Mouse (Mus musculus) liver, adult 2 months (tissue): ENCODE measurements around the gene Gm43064. TPM values are rescaled to one million over a fixed set of nuclear protein-coding genes. Genes with fewer than 3 reads are reported as not detected.

ENCODE experiments used
- DNase-seq: peaks from one replicate; pipeline ENCODE4 v3.0.0-alpha.2; 2011; ENCODE audit warnings: low read depth, low spot score; ENCODE audit errors: extremely low read depth
- H3K27ac ChIP-seq: fragments of 200-500 bp; replicated peaks from 2 replicates; pipeline ENCODE4 v1.5.1; 2012; ENCODE audit warnings: low read depth, mild to moderate bottlenecking, control low read depth, inconsistent platforms, low read length; ENCODE audit not compliant: insufficient read depth
- H3K27me3 ChIP-seq: fragments of 200-500 bp; 2 replicates; pipeline ENCODE4 v1.6.1; 2012; ENCODE audit warnings: mild to moderate bottlenecking, moderate library complexity, low read length, inconsistent platforms; ENCODE audit not compliant: control insufficient read depth, insufficient read depth
- H3K36me3 ChIP-seq: fragments of 200-500 bp; 2 replicates; pipeline ENCODE4 v1.6.1; 2012; ENCODE audit warnings: low read length, inconsistent platforms; ENCODE audit not compliant: control insufficient read depth, insufficient read depth
- H3K4me1 ChIP-seq: fragments of 200-500 bp; 2 replicates; pipeline ENCODE4 v1.6.1; 2011; ENCODE audit warnings: low read length; ENCODE audit not compliant: control insufficient read depth, insufficient read depth
- H3K4me3 ChIP-seq: fragments of 200-500 bp; 2 replicates; pipeline ENCODE4 v1.5.1; 2011; ENCODE audit warnings: low read depth, mild to moderate bottlenecking, control low read depth, low read length, moderate library complexity; ENCODE audit not compliant: insufficient read depth
- H3K79me2 ChIP-seq: fragments of 200-500 bp; 2 replicates; pipeline ENCODE4 v1.6.1; 2012; ENCODE audit warnings: inconsistent platforms, mild to moderate bottlenecking, low read length, moderate library complexity; ENCODE audit not compliant: control insufficient read depth, insufficient read depth
- H3K9ac ChIP-seq: fragments of 200-500 bp; 2 replicates; pipeline ENCODE4 v1.6.1; 2012; ENCODE audit warnings: low read depth, mild to moderate bottlenecking, control low read depth, inconsistent platforms, low read length
- CTCF ChIP-seq: fragments of 200-500 bp; IDR thresholded peaks from 2 replicates; pipeline ENCODE4 v1.5.1; 2011; ENCODE audit warnings: low read depth, low read length, control low read depth
- POLR2A ChIP-seq: fragments of 200-500 bp; IDR thresholded peaks from 2 replicates; pipeline ENCODE4 v1.6.1; 2011; ENCODE audit warnings: low read length, control low read depth; ENCODE audit not compliant: insufficient read depth; ENCODE audit errors: extremely low read depth
- WGBS: fragments of 180-500 bp; shearing (Covaris S2); methylation state at CpG from one replicate; pipeline ENCODE4 v1.1.7; 2018; 5-methylcytosine and 5-hydroxymethylcytosine counted together
- polyA plus RNA-seq: library from polyadenylated mRNA; depleted of rRNA; stranded (reverse); fragments of >200 nt; gene quantifications from 2 replicates; pipeline ENCODE4 v1.2.3, GENCODE M21; 2012
- total RNA-seq: library from RNA; depleted of rRNA; stranded (reverse); fragments of >200 nt; gene quantifications from 2 replicates; pipeline ENCODE4 v1.2.3, GENCODE M21; 2014

The Gm43064 gene
- total and polyA plus RNA-seq, 2 experiments: 0.05 to 0.55 TPM

GRCm38 (mm10) chr3:103782844-103783609 is 26.3 kb upstream of the Gm43064 start:
- no peaks in the 10 kb centered on the region for H3K36me3 ChIP-seq
- H3K27me3 ChIP-seq: no peaks in the 10 kb centered on the region
- 82% methylated on average over 4 of the region's 4 CpGs for WGBS
- H3K27ac ChIP-seq: no peak overlapping the region
- no peak for DNase-seq
- peaks cover 27% of the 10 kb centered on the region for H3K4me1 ChIP-seq
- TF ChIP-seq CTCF: no peak
- no peak for TF ChIP-seq POLR2A
- no peak overlapping the region for H3K4me3 ChIP-seq
- H3K9ac ChIP-seq: no peak overlapping the region
- H3K79me2 ChIP-seq: peaks cover 37% of the 10 kb centered on the region

GRCm38 (mm10) chr3:103787225-103787624 is 22.1 kb upstream of the Gm43064 start:
- no peak overlapping the region for H3K4me3 ChIP-seq
- peaks cover 33% of the 10 kb centered on the region for H3K4me1 ChIP-seq
- peak; percentile 94 for DNase-seq
- WGBS: 17% methylated on average over 7 of the region's 7 CpGs
- peak overlapping the region; percentile 43; the same call in 1 of the 2 replicates for H3K27ac ChIP-seq
- TF ChIP-seq POLR2A (no peak), CTCF (no peak)
- no peak overlapping the region for H3K9ac ChIP-seq
- no peaks in the 10 kb centered on the region for H3K27me3 ChIP-seq
- peaks cover 24% of the 10 kb centered on the region; the same call in 1 of the 2 replicates for H3K79me2 ChIP-seq
- no peaks in the 10 kb centered on the region for H3K36me3 ChIP-seq

GRCm38 (mm10) chr3:103789096-103789495 is 20.3 kb upstream of the Gm43064 start:
- Histone ChIP-seq H3K4me1 (peaks cover 27% of the 10 kb centered on the region), H3K79me2 (peaks cover 17% of the 10 kb centered on the region; the same call in 1 of the 2 replicates), H3K27me3 (no peaks in the 10 kb centered on the region), H3K36me3 (no peaks in the 10 kb centered on the region), H3K9ac (no peak overlapping the region), H3K4me3 (peak overlapping the region; percentile 28; the same call in 1 of the 2 replicates), H3K27ac (peak overlapping the region; percentile 85)
- WGBS: 21% methylated on average over 7 of the region's 7 CpGs
- peak; percentile 86 for DNase-seq
- TF ChIP-seq CTCF: no peak
- no peak for TF ChIP-seq POLR2A

- DNase-seq: peak; percentile 59
- H3K27me3 ChIP-seq: no peaks in the 10 kb centered on the region
- TF ChIP-seq CTCF (no peak), POLR2A (no peak)
- H3K4me1 ChIP-seq: peaks cover 26% of the 10 kb centered on the region
- WGBS: under 1% methylated on average over 14 of the region's 14 CpGs
- H3K36me3 ChIP-seq: no peaks in the 10 kb centered on the region
- H3K4me3 ChIP-seq: peak overlapping the region; percentile 99
- H3K27ac ChIP-seq: peak overlapping the region; percentile 80
- peak overlapping the region; percentile 98 for H3K9ac ChIP-seq
- peaks cover 17% of the 10 kb centered on the region; the same call in 1 of the 2 replicates for H3K79me2 ChIP-seq
These were observed 19.5 kb upstream of the Gm43064 start for GRCm38 (mm10) chr3:103789891-103790345.

- Histone ChIP-seq H3K79me2 (peaks cover 14% of the 10 kb centered on the region; the same call in 1 of the 2 replicates), H3K9ac (peak overlapping the region; percentile 98), H3K36me3 (no peaks in the 10 kb centered on the region), H3K27me3 (no peaks in the 10 kb centered on the region), H3K4me1 (peaks cover 22% of the 10 kb centered on the region), H3K27ac (peak overlapping the region; percentile 80), H3K4me3 (peak overlapping the region; percentile 99)
- no peak for DNase-seq
- TF ChIP-seq CTCF: no peak
- under 1% methylated on average over 51 of the region's 61 CpGs for WGBS
These were observed 18.8 kb upstream of the Gm43064 start for GRCm38 (mm10) chr3:103790346-103791145.
